Mouse (Mus musculus): ENCODE data around the gene Pdp2. TPM values are rescaled to one million over a fixed set of nuclear protein-coding genes. Genes with fewer than 3 reads are reported as not detected.
A peak's percentile ranks its signal among the peaks of the same experiment; 100 is the strongest.

Gene Pdp2
- polyA plus RNA-seq, 1 experiment from 2014 or later: 12.2 TPM

GRCm38 (mm10) chr8:104629306-104630110 is 38.3 kb downstream of the Pdp2 start:
- TF ChIP-seq CTCF (IDR thresholded peaks at IDR 0.05; ENCODE audit: low read depth): no peak
- no peak for ATAC-seq
- Histone ChIP-seq H3K9ac (ENCODE audit: low read depth, low read length) (no peak overlapping the region), H3K9me3 (ENCODE audit: control insufficient read depth) (no peaks in the 10 kb centered on the region), H3K27ac (ENCODE audit: low read depth, low read length) (no peak overlapping the region), H3K36me3 (ENCODE audit: control insufficient read depth, insufficient read depth) (no peaks in the 10 kb centered on the region), H3K4me1 (replicated peaks; ENCODE audit: control insufficient read depth, insufficient read depth, low read length) (0 out of 2 replicates have a peak, but pooled peaks cover 5% of the 10 kb centered on the region), H3K4me3 (ENCODE audit: low read depth, low read length) (no peak overlapping the region), H3K4me2 (replicated peaks; ENCODE audit: low read depth) (peak overlapping the region; percentile 60; the same call in 1 of the 2 replicates), H3K27me3 (replicated peaks; ENCODE audit: control insufficient read depth, insufficient read depth, low read length) (peaks cover 22% of the 10 kb centered on the region; the same call in 1 of the 2 replicates)
- 70% methylated on average over 22 of the region's 22 CpGs for whole genome bisulfite sequencing

- no peak for TF ChIP-seq CTCF (IDR thresholded peaks at IDR 0.05; ENCODE audit: low read depth)
- H3K4me2 ChIP-seq (replicated peaks; ENCODE audit: low read depth): peak overlapping the region; percentile 60
- H3K27ac ChIP-seq (ENCODE audit: low read depth, low read length): no peak overlapping the region
- no peak for ATAC-seq
- H3K4me1 ChIP-seq (replicated peaks; ENCODE audit: control insufficient read depth, insufficient read depth, low read length): 0 out of 2 replicates have a peak, but pooled peaks cover 5% of the 10 kb centered on the region
- H3K9me3 ChIP-seq (ENCODE audit: control insufficient read depth): no peaks in the 10 kb centered on the region
- H3K4me3 ChIP-seq (ENCODE audit: low read depth, low read length): peak overlapping the region; percentile 31; the same call in 1 of the 2 replicates
- no peak overlapping the region for H3K9ac ChIP-seq (ENCODE audit: low read depth, low read length)
- peaks cover 22% of the 10 kb centered on the region; the same call in 1 of the 2 replicates for H3K27me3 ChIP-seq (replicated peaks; ENCODE audit: control insufficient read depth, insufficient read depth, low read length)
- WGBS: 32% methylated on average over 8 of the region's 8 CpGs
- H3K36me3 ChIP-seq (ENCODE audit: control insufficient read depth, insufficient read depth): no peaks in the 10 kb centered on the region; the same call in 1 of the 2 replicates
Observed at GRCm38 (mm10) chr8:104630111-104630479, 38.8 kb downstream of the Pdp2 start.

- peak; percentile 33; the same call in 1 of the 2 replicates for ATAC-seq
- Histone ChIP-seq H3K4me2 (replicated peaks; ENCODE audit: low read depth) (peak overlapping the region; percentile 60), H3K9ac (ENCODE audit: low read depth, low read length) (peak overlapping the region; percentile 24; the same call in 1 of the 2 replicates), H3K4me1 (replicated peaks; ENCODE audit: control insufficient read depth, insufficient read depth, low read length) (0 out of 2 replicates have a peak, but pooled peaks cover 5% of the 10 kb centered on the region), H3K36me3 (ENCODE audit: control insufficient read depth, insufficient read depth) (peaks cover 3% of the 10 kb centered on the region; the same call in 1 of the 2 replicates), H3K27ac (ENCODE audit: low read depth, low read length) (no peak overlapping the region), H3K9me3 (ENCODE audit: control insufficient read depth) (no peaks in the 10 kb centered on the region), H3K4me3 (ENCODE audit: low read depth, low read length) (peak overlapping the region; percentile 31), H3K27me3 (replicated peaks; ENCODE audit: control insufficient read depth, insufficient read depth, low read length) (peaks cover 22% of the 10 kb centered on the region; the same call in 1 of the 2 replicates)
- TF ChIP-seq CTCF (IDR thresholded peaks at IDR 0.05; ENCODE audit: low read depth): peak; percentile 35
- 3% methylated on average over 36 of the region's 36 CpGs for WGBS
Observed at GRCm38 (mm10) chr8:104630574-104630973, 39.3 kb downstream of the Pdp2 start.

DNA sequence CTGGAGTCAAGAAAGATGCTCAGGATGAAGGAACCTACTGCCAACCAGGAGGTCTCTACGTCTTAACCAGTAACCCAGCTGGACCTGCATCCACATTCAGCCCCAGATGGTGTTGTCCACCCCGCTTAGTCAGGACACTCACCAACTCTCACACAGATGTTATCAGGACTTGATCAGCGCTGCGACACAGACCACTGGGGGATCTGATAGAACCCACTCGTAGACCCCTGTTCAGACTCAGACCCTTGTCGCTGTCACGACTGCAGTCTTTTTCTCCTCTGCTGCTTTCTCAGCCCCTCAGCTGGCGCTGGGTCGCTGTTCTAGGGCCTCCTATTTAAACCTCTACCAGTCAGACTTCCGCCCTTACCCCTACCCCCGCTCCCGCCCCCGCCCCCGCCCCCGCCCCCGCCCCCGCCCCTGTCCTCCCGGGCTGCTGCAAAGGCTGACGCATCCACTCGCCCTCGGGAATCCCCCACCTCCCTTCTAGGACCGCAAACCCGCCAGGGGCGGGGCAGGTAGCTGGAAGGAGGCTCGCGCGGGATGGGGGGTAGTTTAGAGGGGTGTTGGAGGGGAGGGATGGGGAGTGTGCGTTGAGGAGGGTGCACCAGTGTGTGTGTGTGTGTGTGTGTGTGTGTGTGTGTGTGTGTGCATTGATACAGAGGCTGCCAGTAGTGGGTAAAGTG is 39.9 kb downstream of the Pdp2 start, which contains the start of gene Rrad:
Rrad (minus strand) TSS at position 347 of the 683 bp plus-strand sequence.
- Histone ChIP-seq H3K4me1 (replicated peaks; ENCODE audit: control insufficient read depth, insufficient read depth, low read length) (0 out of 2 replicates have a peak, but pooled peaks cover 5% of the 10 kb centered on the region), H3K36me3 (ENCODE audit: control insufficient read depth, insufficient read depth) (peaks cover 4% of the 10 kb centered on the region; the same call in 1 of the 2 replicates), H3K27me3 (replicated peaks; ENCODE audit: control insufficient read depth, insufficient read depth, low read length) (peaks cover 22% of the 10 kb centered on the region; the same call in 1 of the 2 replicates), H3K4me2 (replicated peaks; ENCODE audit: low read depth) (peak within 1 kb of the TSS; percentile 60), H3K4me3 (ENCODE audit: low read depth, low read length) (peak within 1 kb of the TSS; percentile 31), H3K9me3 (ENCODE audit: control insufficient read depth) (no peaks in the 10 kb centered on the region), H3K27ac (ENCODE audit: low read depth, low read length) (no peak within 1 kb of the TSS; the same call in 1 of the 2 replicates), H3K9ac (ENCODE audit: low read depth, low read length) (peak within 1 kb of the TSS; percentile 24; the same call in 1 of the 2 replicates)
- WGBS: 2% methylated on average over 26 of the region's 28 CpGs
- ATAC-seq: peak; percentile 32; the same call in 1 of the 2 replicates
- TF ChIP-seq CTCF (IDR thresholded peaks at IDR 0.05; ENCODE audit: low read depth): no peak

DNA sequence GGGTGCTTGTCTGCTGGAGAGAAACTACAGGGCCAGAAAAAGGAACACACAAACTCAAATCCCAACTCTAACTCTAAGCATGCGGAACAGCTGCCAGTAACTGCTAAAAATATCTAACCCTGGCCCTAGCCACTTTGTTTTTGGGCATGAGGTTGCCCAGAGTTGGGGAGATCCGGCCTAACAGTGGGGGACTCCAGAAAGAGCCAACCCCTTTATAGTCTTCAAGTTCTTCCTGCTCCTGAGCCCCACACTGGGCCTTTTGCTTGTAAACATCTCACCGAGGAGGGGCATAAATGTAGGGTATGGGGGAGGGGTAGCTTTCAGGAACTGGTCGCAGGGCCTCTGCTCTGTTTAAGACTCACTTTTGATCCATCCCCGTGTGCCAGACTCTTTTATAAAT is 40.7 kb downstream of the Pdp2 start:
- no peaks in the 10 kb centered on the region for H3K9me3 ChIP-seq (ENCODE audit: control insufficient read depth)
- H3K4me1 ChIP-seq (replicated peaks; ENCODE audit: control insufficient read depth, insufficient read depth, low read length): 0 out of 2 replicates have a peak, but pooled peaks cover 5% of the 10 kb centered on the region
- peaks cover 4% of the 10 kb centered on the region; the same call in 1 of the 2 replicates for H3K36me3 ChIP-seq (ENCODE audit: control insufficient read depth, insufficient read depth)
- no peak overlapping the region for H3K9ac ChIP-seq (ENCODE audit: low read depth, low read length)
- no peak for TF ChIP-seq CTCF (IDR thresholded peaks at IDR 0.05; ENCODE audit: low read depth)
- peak overlapping the region; percentile 31; the same call in 1 of the 2 replicates for H3K4me3 ChIP-seq (ENCODE audit: low read depth, low read length)
- peak overlapping the region; percentile 60 for H3K4me2 ChIP-seq (replicated peaks; ENCODE audit: low read depth)
- H3K27ac ChIP-seq (ENCODE audit: low read depth, low read length): no peak overlapping the region; the same call in 1 of the 2 replicates
- peaks cover 22% of the 10 kb centered on the region; the same call in 1 of the 2 replicates for H3K27me3 ChIP-seq (replicated peaks; ENCODE audit: control insufficient read depth, insufficient read depth, low read length)
- WGBS: 40% methylated on average over 5 of the region's 5 CpGs
- ATAC-seq: no peak

Measured in intestine, postnatal 0 days (tissue).